Mouse (Mus musculus): ENCODE data around the gene Zbtb48. TPM values are rescaled to one million over a fixed set of nuclear protein-coding genes. Genes with fewer than 3 reads are reported as not detected.

Zbtb48 gene
- total and polyA plus RNA-seq, 2 experiments from 2014 or later = 8.9 to 20.6 TPM

- Histone ChIP-seq H3K27ac (ENCODE audit: low read depth, low read length) (peak overlapping the region; percentile 68; the same call in 1 of the 2 replicates), H3K4me2 (ENCODE audit: low read depth, low read length, poor library complexity, severe bottlenecking) (peak overlapping the region; percentile 75), H3K36me3 (ENCODE audit: insufficient read depth, low read length) (peaks cover 19% of the 10 kb centered on the region), H3K9ac (replicated peaks; ENCODE audit: low read length, poor library complexity, severe bottlenecking) (peak overlapping the region; percentile 63), H3K4me3 (ENCODE audit: low read depth, low read length) (peak overlapping the region; percentile 61), H3K27me3 (ENCODE audit: insufficient read depth, low read length) (no peaks in the 10 kb centered on the region), H3K4me1 (ENCODE audit: insufficient read depth, low read length) (peaks cover 31% of the 10 kb centered on the region), H3K9me3 (ENCODE audit: low read length) (no peaks in the 10 kb centered on the region)
- TF ChIP-seq CTCF (IDR thresholded peaks at IDR 0.05) = peak; percentile 24; the same call in 1 of the 2 replicates
- DNase-seq (ENCODE audit: low spot score) (peak; percentile 17), ATAC-seq (ENCODE audit: low FRiP score) (peak; percentile 68)
- 3% methylated on average over 39 of the region's 41 CpGs for WGBS
Measured at GRCm38 (mm10) chr4:152026751-152027508, 541 bp downstream of the Zbtb48 start.

GRCm38 (mm10) chr4:152024525-152024924 lies 2.9 kb downstream of the Zbtb48 start:
- Histone ChIP-seq H3K9me3 (ENCODE audit: low read length) (no peaks in the 10 kb centered on the region), H3K27me3 (ENCODE audit: insufficient read depth, low read length) (no peaks in the 10 kb centered on the region), H3K36me3 (ENCODE audit: insufficient read depth, low read length) (peaks cover 43% of the 10 kb centered on the region), H3K4me1 (ENCODE audit: insufficient read depth, low read length) (peaks cover 25% of the 10 kb centered on the region), H3K4me3 (ENCODE audit: low read depth, low read length) (no peak overlapping the region), H3K27ac (ENCODE audit: low read depth, low read length) (no peak overlapping the region), H3K4me2 (ENCODE audit: low read depth, low read length, poor library complexity, severe bottlenecking) (no peak overlapping the region), H3K9ac (replicated peaks; ENCODE audit: low read length, poor library complexity, severe bottlenecking) (no peak overlapping the region)
- TF ChIP-seq CTCF (IDR thresholded peaks at IDR 0.05) = no peak
- ATAC-seq (ENCODE audit: low FRiP score) (no peak), DNase-seq (ENCODE audit: low spot score) (no peak)
- WGBS = 93% methylated on average over 11 of the region's 11 CpGs

- Histone ChIP-seq H3K4me2 (ENCODE audit: low read depth, low read length, poor library complexity, severe bottlenecking) (no peak overlapping the region), H3K9me3 (ENCODE audit: low read length) (no peaks in the 10 kb centered on the region), H3K4me1 (ENCODE audit: insufficient read depth, low read length) (peaks cover 15% of the 10 kb centered on the region), H3K27me3 (ENCODE audit: insufficient read depth, low read length) (no peaks in the 10 kb centered on the region), H3K4me3 (ENCODE audit: low read depth, low read length) (no peak overlapping the region), H3K9ac (replicated peaks; ENCODE audit: low read length, poor library complexity, severe bottlenecking) (no peak overlapping the region), H3K36me3 (ENCODE audit: insufficient read depth, low read length) (peaks cover 59% of the 10 kb centered on the region), H3K27ac (ENCODE audit: low read depth, low read length) (no peak overlapping the region)
- WGBS = 93% methylated on average over 8 of the region's 8 CpGs
- DNase-seq (ENCODE audit: low spot score) (no peak), ATAC-seq (ENCODE audit: low FRiP score) (no peak)
- TF ChIP-seq CTCF (IDR thresholded peaks at IDR 0.05) = no peak
Measured at GRCm38 (mm10) chr4:152022506-152022905, 5.0 kb downstream of the Zbtb48 start.

GRCm38 (mm10) chr4:152021568-152022097 lies 5.8 kb downstream of the Zbtb48 start:
- WGBS = 78% methylated on average over 12 of the region's 12 CpGs
- H3K27me3 ChIP-seq (ENCODE audit: insufficient read depth, low read length) = no peaks in the 10 kb centered on the region
- H3K4me2 ChIP-seq (ENCODE audit: low read depth, low read length, poor library complexity, severe bottlenecking) = no peak overlapping the region
- H3K36me3 ChIP-seq (ENCODE audit: insufficient read depth, low read length) = peaks cover 59% of the 10 kb centered on the region
- no peak overlapping the region for H3K4me3 ChIP-seq (ENCODE audit: low read depth, low read length)
- no peaks in the 10 kb centered on the region for H3K9me3 ChIP-seq (ENCODE audit: low read length)
- peaks cover 12% of the 10 kb centered on the region for H3K4me1 ChIP-seq (ENCODE audit: insufficient read depth, low read length)
- ATAC-seq (ENCODE audit: low FRiP score) = no peak
- DNase-seq (ENCODE audit: low spot score) = no peak
- no peak overlapping the region for H3K27ac ChIP-seq (ENCODE audit: low read depth, low read length)
- no peak overlapping the region for H3K9ac ChIP-seq (replicated peaks; ENCODE audit: low read length, poor library complexity, severe bottlenecking)
- TF ChIP-seq CTCF (IDR thresholded peaks at IDR 0.05) = no peak

GRCm38 (mm10) chr4:152020024-152020423 lies 7.4 kb downstream of the Zbtb48 start:
- H3K27ac ChIP-seq (ENCODE audit: low read depth, low read length) = no peak overlapping the region
- peaks cover 71% of the 10 kb centered on the region for H3K36me3 ChIP-seq (ENCODE audit: insufficient read depth, low read length)
- ATAC-seq (ENCODE audit: low FRiP score) = no peak
- H3K4me2 ChIP-seq (ENCODE audit: low read depth, low read length, poor library complexity, severe bottlenecking) = no peak overlapping the region
- DNase-seq (ENCODE audit: low spot score) = no peak
- no peaks in the 10 kb centered on the region for H3K9me3 ChIP-seq (ENCODE audit: low read length)
- no peaks in the 10 kb centered on the region for H3K27me3 ChIP-seq (ENCODE audit: insufficient read depth, low read length)
- no peak overlapping the region for H3K9ac ChIP-seq (replicated peaks; ENCODE audit: low read length, poor library complexity, severe bottlenecking)
- H3K4me1 ChIP-seq (ENCODE audit: insufficient read depth, low read length) = no peaks in the 10 kb centered on the region
- no peak overlapping the region for H3K4me3 ChIP-seq (ENCODE audit: low read depth, low read length)
- WGBS = 93% methylated on average over 21 of the region's 21 CpGs
- no peak for TF ChIP-seq CTCF (IDR thresholded peaks at IDR 0.05)

- Histone ChIP-seq H3K9me3 (ENCODE audit: low read length) (no peaks in the 10 kb centered on the region), H3K27ac (ENCODE audit: low read depth, low read length) (no peak overlapping the region), H3K4me3 (ENCODE audit: low read depth, low read length) (no peak overlapping the region), H3K9ac (replicated peaks; ENCODE audit: low read length, poor library complexity, severe bottlenecking) (no peak overlapping the region), H3K36me3 (ENCODE audit: insufficient read depth, low read length) (peaks cover 71% of the 10 kb centered on the region), H3K27me3 (ENCODE audit: insufficient read depth, low read length) (no peaks in the 10 kb centered on the region), H3K4me2 (ENCODE audit: low read depth, low read length, poor library complexity, severe bottlenecking) (no peak overlapping the region), H3K4me1 (ENCODE audit: insufficient read depth, low read length) (no peaks in the 10 kb centered on the region)
- TF ChIP-seq CTCF (IDR thresholded peaks at IDR 0.05) = no peak
- ATAC-seq (ENCODE audit: low FRiP score) (no peak), DNase-seq (ENCODE audit: low spot score) (no peak)
- WGBS = 89% methylated on average over 6 of the region's 6 CpGs
Measured at GRCm38 (mm10) chr4:152019073-152019472, 8.4 kb downstream of the Zbtb48 start.
